Mouse (Mus musculus): ENCODE measurements at regions not wholly inside any gene's neighbourhood (a gene's known extent, or its start where the extent isn't known, plus 50 kb on each side); places are given as distances from the start of the nearest gene placed in this dataset.

- H3K4me1 ChIP-seq (ENCODE audit: control insufficient read depth, insufficient read depth, low read length): no peaks in the 10 kb centered on the region
- H3K27me3 ChIP-seq (ENCODE audit: control insufficient read depth, insufficient read depth, low read length, poor library complexity, severe bottlenecking): no peaks in the 10 kb centered on the region
- TF ChIP-seq CTCF (IDR thresholded peaks at IDR 0.05; ENCODE audit: low read depth, low read length) (no peak), POLR2A (IDR thresholded peaks at IDR 0.05; ENCODE audit: insufficient read depth, low read length) (no peak), EP300 (IDR thresholded peaks at IDR 0.05; ENCODE audit: insufficient read depth, low read depth, low read length) (no peak)
- no peaks in the 10 kb centered on the region for H3K9me3 ChIP-seq (replicated peaks; ENCODE audit: control insufficient read depth, insufficient read depth, low read length, poor library complexity, severe bottlenecking)
- H3K9ac ChIP-seq (ENCODE audit: low read depth, poor library complexity, severe bottlenecking): no peak overlapping the region
- no peaks in the 10 kb centered on the region for H3K36me3 ChIP-seq (ENCODE audit: control insufficient read depth, insufficient read depth, low read length, poor library complexity, severe bottlenecking)
- no peak overlapping the region for H3K27ac ChIP-seq (ENCODE audit: insufficient read depth, low read length)
- H3K4me3 ChIP-seq (ENCODE audit: low read depth, low read length): no peak overlapping the region
These were observed 407.5 kb upstream of the Prickle1 start for GRCm38 (mm10) chr15:94003145-94003544.

- no peak for TF ChIP-seq EP300 (IDR thresholded peaks at IDR 0.05; ENCODE audit: insufficient read depth, low read depth, low read length)
- no peak for TF ChIP-seq POLR2A (IDR thresholded peaks at IDR 0.05; ENCODE audit: insufficient read depth, low read length)
- TF ChIP-seq CTCF (IDR thresholded peaks at IDR 0.05; ENCODE audit: low read depth, low read length): no peak
- no peaks in the 10 kb centered on the region for H3K36me3 ChIP-seq (ENCODE audit: control insufficient read depth, insufficient read depth, low read length, poor library complexity, severe bottlenecking)
- H3K27me3 ChIP-seq (ENCODE audit: control insufficient read depth, insufficient read depth, low read length, poor library complexity, severe bottlenecking): no peaks in the 10 kb centered on the region
- H3K4me1 ChIP-seq (ENCODE audit: control insufficient read depth, insufficient read depth, low read length): no peaks in the 10 kb centered on the region
- H3K9me3 ChIP-seq (replicated peaks; ENCODE audit: control insufficient read depth, insufficient read depth, low read length, poor library complexity, severe bottlenecking): no peaks in the 10 kb centered on the region
- no peak overlapping the region for H3K9ac ChIP-seq (ENCODE audit: low read depth, poor library complexity, severe bottlenecking)
- H3K27ac ChIP-seq (ENCODE audit: insufficient read depth, low read length): no peak overlapping the region
- H3K4me3 ChIP-seq (ENCODE audit: low read depth, low read length): no peak overlapping the region
These were observed 398.9 kb upstream of the Prickle1 start for GRCm38 (mm10) chr15:93994542-93994941.

GRCm38 (mm10) chr15:93990139-93990538 is 394.4 kb upstream of the Prickle1 start:
- Histone ChIP-seq H3K9me3 (replicated peaks; ENCODE audit: control insufficient read depth, insufficient read depth, low read length, poor library complexity, severe bottlenecking) (no peaks in the 10 kb centered on the region), H3K4me1 (ENCODE audit: control insufficient read depth, insufficient read depth, low read length) (no peaks in the 10 kb centered on the region), H3K27me3 (ENCODE audit: control insufficient read depth, insufficient read depth, low read length, poor library complexity, severe bottlenecking) (no peaks in the 10 kb centered on the region), H3K9ac (ENCODE audit: low read depth, poor library complexity, severe bottlenecking) (no peak overlapping the region), H3K27ac (ENCODE audit: insufficient read depth, low read length) (no peak overlapping the region), H3K4me3 (ENCODE audit: low read depth, low read length) (no peak overlapping the region), H3K36me3 (ENCODE audit: control insufficient read depth, insufficient read depth, low read length, poor library complexity, severe bottlenecking) (no peaks in the 10 kb centered on the region)
- no peak for TF ChIP-seq EP300 (IDR thresholded peaks at IDR 0.05; ENCODE audit: insufficient read depth, low read depth, low read length)
- TF ChIP-seq CTCF (IDR thresholded peaks at IDR 0.05; ENCODE audit: low read depth, low read length): no peak
- TF ChIP-seq POLR2A (IDR thresholded peaks at IDR 0.05; ENCODE audit: insufficient read depth, low read length): no peak

- TF ChIP-seq CTCF (IDR thresholded peaks at IDR 0.05; ENCODE audit: low read depth, low read length): no peak
- no peak for TF ChIP-seq POLR2A (IDR thresholded peaks at IDR 0.05; ENCODE audit: insufficient read depth, low read length)
- no peak for TF ChIP-seq EP300 (IDR thresholded peaks at IDR 0.05; ENCODE audit: insufficient read depth, low read depth, low read length)
- no peaks in the 10 kb centered on the region for H3K9me3 ChIP-seq (replicated peaks; ENCODE audit: control insufficient read depth, insufficient read depth, low read length, poor library complexity, severe bottlenecking)
- no peak overlapping the region for H3K27ac ChIP-seq (ENCODE audit: insufficient read depth, low read length)
- H3K36me3 ChIP-seq (ENCODE audit: control insufficient read depth, insufficient read depth, low read length, poor library complexity, severe bottlenecking): no peaks in the 10 kb centered on the region
- H3K4me3 ChIP-seq (ENCODE audit: low read depth, low read length): no peak overlapping the region
- no peak overlapping the region for H3K9ac ChIP-seq (ENCODE audit: low read depth, poor library complexity, severe bottlenecking)
- H3K4me1 ChIP-seq (ENCODE audit: control insufficient read depth, insufficient read depth, low read length): no peaks in the 10 kb centered on the region
- H3K27me3 ChIP-seq (ENCODE audit: control insufficient read depth, insufficient read depth, low read length, poor library complexity, severe bottlenecking): no peaks in the 10 kb centered on the region
These were observed 392.7 kb upstream of the Prickle1 start for GRCm38 (mm10) chr15:93988367-93988766.

- no peaks in the 10 kb centered on the region for H3K4me1 ChIP-seq (ENCODE audit: control insufficient read depth, insufficient read depth, low read length)
- no peaks in the 10 kb centered on the region for H3K27me3 ChIP-seq (ENCODE audit: control insufficient read depth, insufficient read depth, low read length, poor library complexity, severe bottlenecking)
- no peak for TF ChIP-seq CTCF (IDR thresholded peaks at IDR 0.05; ENCODE audit: low read depth, low read length)
- no peak for TF ChIP-seq POLR2A (IDR thresholded peaks at IDR 0.05; ENCODE audit: insufficient read depth, low read length)
- no peak for TF ChIP-seq EP300 (IDR thresholded peaks at IDR 0.05; ENCODE audit: insufficient read depth, low read depth, low read length)
- no peak overlapping the region for H3K27ac ChIP-seq (ENCODE audit: insufficient read depth, low read length)
- H3K9me3 ChIP-seq (replicated peaks; ENCODE audit: control insufficient read depth, insufficient read depth, low read length, poor library complexity, severe bottlenecking): no peaks in the 10 kb centered on the region
- H3K9ac ChIP-seq (ENCODE audit: low read depth, poor library complexity, severe bottlenecking): no peak overlapping the region
- H3K4me3 ChIP-seq (ENCODE audit: low read depth, low read length): no peak overlapping the region
- no peaks in the 10 kb centered on the region for H3K36me3 ChIP-seq (ENCODE audit: control insufficient read depth, insufficient read depth, low read length, poor library complexity, severe bottlenecking)
These were observed 391.1 kb upstream of the Prickle1 start for GRCm38 (mm10) chr15:93986631-93987429.

- no peaks in the 10 kb centered on the region for H3K36me3 ChIP-seq (ENCODE audit: control insufficient read depth, insufficient read depth, low read length, poor library complexity, severe bottlenecking)
- H3K27me3 ChIP-seq (ENCODE audit: control insufficient read depth, insufficient read depth, low read length, poor library complexity, severe bottlenecking): no peaks in the 10 kb centered on the region
- H3K9me3 ChIP-seq (replicated peaks; ENCODE audit: control insufficient read depth, insufficient read depth, low read length, poor library complexity, severe bottlenecking): no peaks in the 10 kb centered on the region
- no peaks in the 10 kb centered on the region for H3K4me1 ChIP-seq (ENCODE audit: control insufficient read depth, insufficient read depth, low read length)
- H3K4me3 ChIP-seq (ENCODE audit: low read depth, low read length): no peak overlapping the region
- no peak overlapping the region for H3K27ac ChIP-seq (ENCODE audit: insufficient read depth, low read length)
- H3K9ac ChIP-seq (ENCODE audit: low read depth, poor library complexity, severe bottlenecking): no peak overlapping the region
- TF ChIP-seq POLR2A (IDR thresholded peaks at IDR 0.05; ENCODE audit: insufficient read depth, low read length) (no peak), CTCF (IDR thresholded peaks at IDR 0.05; ENCODE audit: low read depth, low read length) (no peak), EP300 (IDR thresholded peaks at IDR 0.05; ENCODE audit: insufficient read depth, low read depth, low read length) (no peak)
These were observed 386.4 kb upstream of the Prickle1 start for GRCm38 (mm10) chr15:93982091-93982490.
